Mouse (Mus musculus) cerebellum, postnatal 36 days (tissue): ENCODE measurements at regions not wholly inside any gene's neighbourhood (a gene's known extent, or its start where the extent isn't known, plus 50 kb on each side); places are given as distances from the start of the nearest gene placed in this dataset.

Experiments
- DNase-seq, 2 experiments: peaks; one replicate each; pipeline ENCODE4 v3.0.0; 2021 to 2022; ENCODE audit warnings: mixed read lengths in 2 of 2

- peak; percentile 42 to 53 for DNase-seq
Observed at GRCm38 (mm10) chr3:127970891-127971290, 74.8 kb upstream of the Fam241a start.

- no peak for DNase-seq
Observed at GRCm38 (mm10) chr3:127967170-127967569, 71.0 kb upstream of the Fam241a start.

GRCm38 (mm10) chr3:127966214-127966613 lies 70.1 kb upstream of the Fam241a start:
- no peak for DNase-seq

- no peak for DNase-seq
Observed at GRCm38 (mm10) chr3:127958919-127959684, 63.0 kb upstream of the Fam241a start.

GRCm38 (mm10) chr3:127954856-127955255 lies 58.7 kb upstream of the Fam241a start:
- DNase-seq, result no peak

GRCm38 (mm10) chr3:127953610-127954009 lies 57.5 kb upstream of the Fam241a start:
- DNase-seq, result no peak

GRCm38 (mm10) chr3:127948898-127949620 lies 52.9 kb upstream of the Fam241a start:
- DNase-seq, result peak; percentile 9 to 59

- DNase-seq, result no peak
Observed at GRCm38 (mm10) chr3:127948326-127948725, 52.2 kb upstream of the Fam241a start.
